Mouse (Mus musculus): ENCODE results near the gene Gm4131.

DNA sequence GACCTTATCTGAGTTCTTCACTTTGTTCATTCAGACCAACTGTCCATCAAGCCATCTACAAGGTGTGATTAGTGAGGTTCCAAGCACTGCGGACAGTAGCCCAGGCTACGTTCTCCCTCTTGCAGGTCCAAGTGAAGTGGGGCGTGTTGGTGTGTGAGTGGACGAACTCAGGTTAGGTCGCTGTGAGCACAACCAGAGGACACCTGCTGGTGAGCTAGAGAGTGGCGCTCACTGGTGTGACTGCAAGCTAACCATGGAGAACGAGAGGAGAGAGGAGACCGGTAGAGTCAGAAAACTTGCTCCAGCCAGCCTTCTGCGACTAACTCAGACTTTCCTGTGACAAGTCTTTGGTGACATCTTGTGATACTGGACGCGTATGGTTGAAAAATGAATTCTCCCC is 107.2 kb downstream of the Gm4131 start:
- TF ChIP-seq EP300 (IDR thresholded peaks at IDR 0.05; ENCODE audit: low read depth), result no peak
- peak; percentile 42 for TF ChIP-seq CTCF (IDR thresholded peaks at IDR 0.05; ENCODE audit: low read depth)

All from liver, postnatal 0 days (tissue).